Mouse (Mus musculus): ENCODE results near the gene Capns1. TPM values are rescaled to one million over a fixed set of nuclear protein-coding genes. Genes with fewer than 3 reads are reported as not detected.
"Not testable (repeated sequence)": the region's sequence is repeated elsewhere in the genome, so short reads cannot be mapped to it uniquely, and the experiment has no call there.

Gene Capns1
- polyA plus RNA-seq, 1 experiment from 2014 or later, result 95.8 TPM

DNA sequence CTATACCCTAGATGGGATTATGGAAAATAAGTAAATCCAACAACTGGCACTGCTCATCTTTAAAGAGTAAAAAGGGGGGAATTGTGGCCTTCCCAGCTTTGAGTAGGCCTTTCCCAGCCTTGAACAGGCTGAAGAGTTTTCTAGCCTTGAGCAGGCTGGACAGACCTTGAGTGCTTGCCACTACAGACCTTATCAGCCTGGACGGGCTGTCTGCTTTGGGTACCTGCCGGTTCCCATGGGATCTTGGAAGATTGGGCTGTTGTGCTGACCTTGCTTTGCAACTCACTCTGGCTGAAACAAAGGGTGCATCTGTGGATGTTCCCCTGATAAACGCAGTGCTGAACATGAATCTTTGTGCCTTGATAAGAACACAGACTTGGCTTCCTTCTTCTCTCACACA, 15.3 kb upstream of the Capns1 start:
- no peak overlapping the region for H3K27ac ChIP-seq (ENCODE audit: low read length)
- H3K27me3 ChIP-seq (ENCODE audit: control insufficient read depth, insufficient read depth, low read length), result no peaks in the 10 kb centered on the region
- no peak for ATAC-seq (ENCODE audit: insufficient number of reproducible peaks, insufficient read depth, low FRiP score, low read depth)
- no peak overlapping the region for H3K4me3 ChIP-seq (ENCODE audit: low read depth, low read length)
- no peaks in the 10 kb centered on the region for H3K4me1 ChIP-seq (ENCODE audit: control insufficient read depth, insufficient read depth, low read length)
- no peak overlapping the region for H3K9ac ChIP-seq (replicated peaks; ENCODE audit: low read depth, low read length)
- no peaks in the 10 kb centered on the region for H3K36me3 ChIP-seq (ENCODE audit: control insufficient read depth, insufficient read depth, low read length)
- no peak overlapping the region for H3K4me2 ChIP-seq (replicated peaks; ENCODE audit: low read depth, low read length)
- WGBS, result 74% methylated on average over 3 of the region's 3 CpGs
- H3K9me3 ChIP-seq (ENCODE audit: control insufficient read depth, low read depth, low read length), result no peaks in the 10 kb centered on the region

DNA sequence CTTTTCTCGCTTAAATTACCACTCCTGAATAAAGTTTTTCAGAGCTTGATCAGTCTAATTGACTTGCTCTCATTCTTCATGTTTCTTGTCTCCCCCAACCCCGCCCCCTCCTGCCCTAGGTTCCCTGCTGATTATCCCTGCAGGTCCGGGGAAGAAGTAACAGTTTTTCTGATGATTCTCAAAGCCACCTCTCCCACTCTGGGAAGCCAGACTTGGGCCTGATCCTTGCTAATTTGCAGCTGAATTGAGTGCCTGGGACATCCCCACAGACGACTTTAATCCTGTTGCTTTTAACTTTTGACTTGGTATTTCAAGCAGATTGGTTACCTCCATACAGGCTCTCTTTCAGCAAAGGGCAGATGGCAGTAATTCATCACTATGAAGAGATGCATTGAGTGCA, 12.4 kb upstream of the Capns1 start:
- Histone ChIP-seq H3K4me1 (ENCODE audit: control insufficient read depth, insufficient read depth, low read length) (no peaks in the 10 kb centered on the region), H3K9ac (replicated peaks; ENCODE audit: low read depth, low read length) (no peak overlapping the region), H3K27ac (ENCODE audit: low read length) (no peak overlapping the region), H3K36me3 (ENCODE audit: control insufficient read depth, insufficient read depth, low read length) (no peaks in the 10 kb centered on the region), H3K27me3 (ENCODE audit: control insufficient read depth, insufficient read depth, low read length) (no peaks in the 10 kb centered on the region), H3K4me3 (ENCODE audit: low read depth, low read length) (no peak overlapping the region), H3K4me2 (replicated peaks; ENCODE audit: low read depth, low read length) (no peak overlapping the region), H3K9me3 (ENCODE audit: control insufficient read depth, low read depth, low read length) (no peaks in the 10 kb centered on the region)
- no peak for ATAC-seq (ENCODE audit: insufficient number of reproducible peaks, insufficient read depth, low FRiP score, low read depth)
- WGBS, result 28% methylated on average over 4 of the region's 4 CpGs

DNA sequence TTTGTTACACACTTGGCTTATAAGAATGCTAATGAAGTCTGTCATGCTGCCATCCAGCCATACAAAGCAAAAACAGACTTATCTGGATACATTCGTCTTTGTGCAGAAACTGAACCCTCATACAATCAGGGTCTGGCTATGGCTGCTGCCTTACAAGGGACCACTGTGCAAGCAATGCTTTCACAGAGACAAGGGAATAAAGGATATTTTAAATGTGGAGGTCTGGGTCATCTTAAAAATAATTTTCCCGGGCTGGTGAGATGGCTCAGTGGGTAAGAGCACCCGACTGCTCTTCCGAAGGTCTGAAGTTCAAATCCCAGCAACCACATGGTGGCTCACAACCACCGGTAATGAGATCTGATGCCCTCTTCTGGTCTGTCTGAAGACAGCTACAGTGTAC, 7.8 kb upstream of the Capns1 start:
- not testable (repeated sequence) for H3K4me2 ChIP-seq (replicated peaks; ENCODE audit: low read depth, low read length); H3K9me3 ChIP-seq (ENCODE audit: control insufficient read depth, low read depth, low read length); H3K9ac ChIP-seq (replicated peaks; ENCODE audit: low read depth, low read length); H3K27me3 ChIP-seq (ENCODE audit: control insufficient read depth, insufficient read depth, low read length); H3K27ac ChIP-seq (ENCODE audit: low read length); H3K36me3 ChIP-seq (ENCODE audit: control insufficient read depth, insufficient read depth, low read length); ATAC-seq (ENCODE audit: insufficient number of reproducible peaks, insufficient read depth, low FRiP score, low read depth); H3K4me1 ChIP-seq (ENCODE audit: control insufficient read depth, insufficient read depth, low read length); H3K4me3 ChIP-seq (ENCODE audit: low read depth, low read length)
- WGBS, result 59% methylated on average over 5 of the region's 5 CpGs

DNA sequence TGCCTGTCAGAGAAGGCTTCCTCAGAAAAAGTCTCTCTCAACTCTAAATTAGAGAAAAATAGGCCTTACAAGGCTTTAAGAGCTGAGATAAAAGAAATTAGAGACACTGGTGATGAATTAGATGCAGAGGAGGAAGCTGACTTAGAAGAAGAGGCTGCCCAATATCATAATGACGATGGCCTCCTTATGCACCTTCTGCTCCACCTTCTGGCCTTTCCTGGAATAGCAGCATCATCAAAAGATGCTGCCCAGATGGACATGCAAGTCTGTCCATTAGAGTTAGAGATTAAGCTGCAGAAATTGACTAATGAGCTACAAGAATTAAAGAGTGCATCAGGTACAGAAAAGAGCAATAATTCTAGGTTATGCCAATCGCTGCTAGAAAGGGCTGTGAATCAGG, 6.8 kb upstream of the Capns1 start:
- Histone ChIP-seq H3K9ac (replicated peaks; ENCODE audit: low read depth, low read length) (no peak overlapping the region), H3K4me2 (replicated peaks; ENCODE audit: low read depth, low read length) (no peak overlapping the region), H3K27me3 (ENCODE audit: control insufficient read depth, insufficient read depth, low read length) (no peaks in the 10 kb centered on the region), H3K4me1 (ENCODE audit: control insufficient read depth, insufficient read depth, low read length) (no peaks in the 10 kb centered on the region), H3K36me3 (ENCODE audit: control insufficient read depth, insufficient read depth, low read length) (no peaks in the 10 kb centered on the region), H3K9me3 (ENCODE audit: control insufficient read depth, low read depth, low read length) (no peaks in the 10 kb centered on the region), H3K27ac (ENCODE audit: low read length) (no peak overlapping the region), H3K4me3 (ENCODE audit: low read depth, low read length) (no peak overlapping the region)
- 0% methylated on average over 2 of the region's 2 CpGs for WGBS
- no peak for ATAC-seq (ENCODE audit: insufficient number of reproducible peaks, insufficient read depth, low FRiP score, low read depth)

DNA sequence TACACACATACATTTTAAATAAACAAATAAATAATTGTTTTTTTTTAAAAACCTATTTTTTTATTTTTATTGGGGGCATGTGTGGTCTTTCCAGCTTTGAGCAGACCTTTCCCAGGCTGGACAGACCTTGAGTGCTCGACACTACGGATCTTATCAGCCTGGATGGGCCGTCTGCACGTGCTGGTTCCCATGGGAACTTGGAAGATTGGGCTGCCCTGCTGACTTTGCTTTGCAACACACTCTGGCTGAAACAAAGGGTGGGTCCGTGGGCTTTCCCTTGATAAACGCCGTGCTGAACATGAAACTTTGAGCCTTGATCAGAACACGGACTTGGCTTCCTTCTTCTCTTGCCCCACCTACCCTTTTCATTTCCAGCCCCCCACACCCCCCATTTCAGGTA, 5.8 kb upstream of the Capns1 start:
- Histone ChIP-seq H3K4me2 (replicated peaks; ENCODE audit: low read depth, low read length) (no peak overlapping the region; the same call in 1 of the 2 replicates), H3K9ac (replicated peaks; ENCODE audit: low read depth, low read length) (no peak overlapping the region), H3K27me3 (ENCODE audit: control insufficient read depth, insufficient read depth, low read length) (no peaks in the 10 kb centered on the region), H3K36me3 (ENCODE audit: control insufficient read depth, insufficient read depth, low read length) (no peaks in the 10 kb centered on the region), H3K27ac (ENCODE audit: low read length) (peak overlapping the region; percentile 23; the same call in 1 of the 2 replicates), H3K4me1 (ENCODE audit: control insufficient read depth, insufficient read depth, low read length) (no peaks in the 10 kb centered on the region), H3K9me3 (ENCODE audit: control insufficient read depth, low read depth, low read length) (no peaks in the 10 kb centered on the region), H3K4me3 (ENCODE audit: low read depth, low read length) (no peak overlapping the region)
- peak; percentile 67; the same call in 1 of the 2 replicates for ATAC-seq (ENCODE audit: insufficient number of reproducible peaks, insufficient read depth, low FRiP score, low read depth)
- 34% methylated on average over 8 of the region's 8 CpGs for WGBS

DNA sequence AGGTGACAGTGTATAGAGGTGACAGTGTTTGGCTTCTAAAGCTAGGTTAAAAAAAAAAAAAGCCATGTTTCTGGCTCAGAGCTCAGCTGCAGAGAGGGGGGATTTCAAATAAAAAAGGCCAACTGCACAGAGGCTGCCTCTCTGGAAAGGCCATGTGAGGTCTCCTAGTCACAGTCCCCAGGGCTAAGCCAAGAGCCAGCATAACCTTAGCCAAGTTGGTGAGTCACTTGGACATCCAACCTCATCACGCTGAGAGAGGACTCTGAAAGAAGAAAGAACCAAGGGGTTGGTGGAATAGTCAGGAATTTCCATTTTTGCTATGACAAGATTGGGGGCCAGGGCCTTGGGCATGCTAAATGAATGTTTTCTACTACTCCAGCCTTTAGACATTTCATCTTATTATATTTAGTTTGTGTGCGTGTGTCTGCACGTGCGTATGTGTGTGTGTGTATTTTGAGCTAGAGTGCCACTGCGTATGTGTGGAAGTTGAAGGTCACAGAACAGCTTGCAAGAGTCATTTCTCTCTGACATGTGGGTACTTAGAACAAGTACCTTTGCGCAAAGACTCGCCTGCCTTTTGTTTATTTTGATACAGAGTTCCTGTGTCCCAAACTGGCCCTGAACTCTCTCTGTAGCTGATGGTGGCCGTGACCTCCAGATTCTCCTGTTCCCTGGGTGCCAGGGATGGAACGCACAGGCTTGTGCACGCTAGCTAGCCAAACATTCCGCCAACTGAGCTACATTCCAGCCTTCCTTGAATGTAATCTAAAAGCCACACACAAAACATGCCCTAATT, 4.5 kb upstream of the Capns1 start:
- no peaks in the 10 kb centered on the region for H3K36me3 ChIP-seq (ENCODE audit: control insufficient read depth, insufficient read depth, low read length)
- H3K4me2 ChIP-seq (replicated peaks; ENCODE audit: low read depth, low read length), result no peak overlapping the region
- no peak overlapping the region for H3K4me3 ChIP-seq (ENCODE audit: low read depth, low read length)
- 57% methylated on average over 11 of the region's 11 CpGs for WGBS
- no peak for ATAC-seq (ENCODE audit: insufficient number of reproducible peaks, insufficient read depth, low FRiP score, low read depth)
- no peaks in the 10 kb centered on the region for H3K27me3 ChIP-seq (ENCODE audit: control insufficient read depth, insufficient read depth, low read length)
- no peak overlapping the region for H3K9ac ChIP-seq (replicated peaks; ENCODE audit: low read depth, low read length)
- no peak overlapping the region for H3K27ac ChIP-seq (ENCODE audit: low read length)
- H3K9me3 ChIP-seq (ENCODE audit: control insufficient read depth, low read depth, low read length), result no peaks in the 10 kb centered on the region
- H3K4me1 ChIP-seq (ENCODE audit: control insufficient read depth, insufficient read depth, low read length), result no peaks in the 10 kb centered on the region

DNA sequence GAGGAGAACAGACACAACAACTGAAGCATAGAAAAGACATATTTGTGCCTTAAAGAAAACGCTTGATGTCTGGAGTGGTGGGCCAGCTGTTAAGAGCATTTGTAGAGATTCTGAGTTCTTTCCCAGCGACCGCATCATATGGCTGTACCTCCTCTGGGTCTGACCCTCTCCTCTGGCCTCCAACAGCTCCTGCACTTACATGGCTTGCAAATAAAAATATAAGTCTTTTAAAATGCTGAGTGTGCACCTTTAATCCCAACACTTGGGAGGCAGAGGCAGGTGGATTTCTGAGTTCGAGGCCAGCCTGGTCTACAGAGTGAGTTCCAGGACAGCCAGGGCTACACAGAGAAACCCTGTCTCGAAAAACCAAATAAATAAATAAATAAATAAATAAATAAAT, 2.0 kb upstream of the Capns1 start:
- H3K4me1 ChIP-seq (ENCODE audit: control insufficient read depth, insufficient read depth, low read length); ATAC-seq (ENCODE audit: insufficient number of reproducible peaks, insufficient read depth, low FRiP score, low read depth); H3K27me3 ChIP-seq (ENCODE audit: control insufficient read depth, insufficient read depth, low read length); H3K27ac ChIP-seq (ENCODE audit: low read length); H3K9me3 ChIP-seq (ENCODE audit: control insufficient read depth, low read depth, low read length); H3K9ac ChIP-seq (replicated peaks; ENCODE audit: low read depth, low read length); H3K36me3 ChIP-seq (ENCODE audit: control insufficient read depth, insufficient read depth, low read length); H3K4me2 ChIP-seq (replicated peaks; ENCODE audit: low read depth, low read length); H3K4me3 ChIP-seq (ENCODE audit: low read depth, low read length): not testable (repeated sequence)
- WGBS, result 85% methylated on average over 5 of the region's 5 CpGs

DNA sequence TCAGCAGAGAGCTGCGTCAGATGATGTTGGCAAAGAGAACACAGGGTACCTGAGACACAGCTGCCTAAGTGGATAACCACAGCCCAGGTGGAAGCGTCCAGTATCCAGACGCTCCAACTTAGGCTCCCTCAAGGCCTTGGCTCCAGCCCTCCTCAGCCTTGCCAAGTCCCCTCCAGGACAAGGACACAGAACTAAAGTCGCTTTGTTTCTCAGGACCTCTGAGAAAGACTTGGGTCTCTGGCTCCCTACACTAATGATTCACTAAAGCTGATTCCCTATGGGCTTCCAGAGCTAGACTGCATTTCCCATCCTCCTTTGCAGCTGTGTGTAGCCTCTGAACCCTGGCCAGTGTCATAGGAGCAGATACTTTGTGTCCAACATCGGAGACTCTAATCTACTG, 1.6 kb upstream of the Capns1 start:
- Histone ChIP-seq H3K9ac (replicated peaks; ENCODE audit: low read depth, low read length) (no peak overlapping the region), H3K36me3 (ENCODE audit: control insufficient read depth, insufficient read depth, low read length) (no peaks in the 10 kb centered on the region), H3K4me1 (ENCODE audit: control insufficient read depth, insufficient read depth, low read length) (no peaks in the 10 kb centered on the region), H3K9me3 (ENCODE audit: control insufficient read depth, low read depth, low read length) (no peaks in the 10 kb centered on the region), H3K4me3 (ENCODE audit: low read depth, low read length) (no peak overlapping the region), H3K27ac (ENCODE audit: low read length) (no peak overlapping the region), H3K4me2 (replicated peaks; ENCODE audit: low read depth, low read length) (no peak overlapping the region), H3K27me3 (ENCODE audit: control insufficient read depth, insufficient read depth, low read length) (no peaks in the 10 kb centered on the region)
- ATAC-seq (ENCODE audit: insufficient number of reproducible peaks, insufficient read depth, low FRiP score, low read depth), result no peak
- 77% methylated on average over 5 of the region's 5 CpGs for WGBS

Measured in stomach, embryonic 14.5 days (tissue).